Mouse (Mus musculus) limb, embryonic 14.5 days (tissue): ENCODE results near the gene Fam114a2. TPM values are rescaled to one million over a fixed set of nuclear protein-coding genes. Genes with fewer than 3 reads are reported as not detected.

Experiments used
- ATAC-seq: fragments of 200-750 bp; cut with Nextera tagmentation; 2 replicates; pipeline ENCODE4 v1.8.0; 2017; ENCODE audit warnings: low read depth, moderate number of reproducible peaks, moderate TSS enrichment; ENCODE audit not compliant: low FRiP score
- DNase-seq: peaks from one replicate; pipeline ENCODE4 v3.0.0-alpha.2; 2015; ENCODE audit warnings: low spot score
- H3K27ac ChIP-seq: fragments of 300-500 bp; sonication (generic); replicated peaks from 2 replicates; pipeline ENCODE4 v1.5.1; 2014; ENCODE audit warnings: low read depth, mild to moderate bottlenecking, low read length, moderate library complexity, mixed read lengths
- H3K27me3 ChIP-seq: fragments of 300-500 bp; sonication (generic); 2 replicates; pipeline ENCODE4 v1.6.1; 2014; ENCODE audit warnings: low read length, mixed read lengths; ENCODE audit not compliant: control insufficient read depth, insufficient read depth
- H3K36me3 ChIP-seq: fragments of 300-500 bp; sonication (generic); 2 replicates; pipeline ENCODE4 v1.6.1; 2014; ENCODE audit warnings: mild to moderate bottlenecking, low read length, moderate library complexity, mixed read lengths; ENCODE audit not compliant: control insufficient read depth, insufficient read depth
- H3K4me1 ChIP-seq: fragments of 300-500 bp; sonication (generic); 2 replicates; pipeline ENCODE4 v1.6.1; 2014; ENCODE audit warnings: antibody characterized with exemption, low read length, mixed read lengths; ENCODE audit not compliant: control insufficient read depth, insufficient read depth
- H3K4me2 ChIP-seq: fragments of 300-500 bp; sonication (generic); replicated peaks from 2 replicates; pipeline ENCODE4 v1.6.1; 2014; ENCODE audit warnings: low read depth, mild to moderate bottlenecking, low read length, moderate library complexity; ENCODE audit not compliant: severe bottlenecking
- H3K4me3 ChIP-seq: fragments of 300-500 bp; sonication (generic); replicated peaks from 2 replicates; pipeline ENCODE4 v1.5.1; 2014; ENCODE audit warnings: low read length
- H3K9ac ChIP-seq: fragments of 300-500 bp; sonication (generic); 2 replicates; pipeline ENCODE4 v1.6.1; 2014; ENCODE audit warnings: mild to moderate bottlenecking, low read depth, low read length, moderate library complexity; ENCODE audit not compliant: severe bottlenecking
- H3K9me3 ChIP-seq: fragments of 300-500 bp; sonication (generic); 2 replicates; pipeline ENCODE4 v1.6.1; 2016; ENCODE audit warnings: low read length; ENCODE audit not compliant: control insufficient read depth
- POLR2A ChIP-seq: fragments of 200-500 bp; IDR thresholded peaks from 2 replicates; pipeline ENCODE4 v1.8.0; 2012; ENCODE audit warnings: inconsistent platforms, mild to moderate bottlenecking, moderate library complexity, borderline replicate concordance; ENCODE audit not compliant: insufficient read depth, insufficient read length; ENCODE audit errors: extremely low read depth
- WGBS: fragments of 180-500 bp; shearing (Covaris S2); extraction: QIAGEN DNeasy Blood & Tissue Kit; methylation state at CpG from one replicate; pipeline ENCODE4 v1.1.7; 2014; 5-methylcytosine and 5-hydroxymethylcytosine counted together
- polyA plus RNA-seq, 2 experiments: library from polyadenylated mRNA; depleted of rRNA in 1 of 2; stranded (reverse) in 1 of 2; unstranded in 1 of 2; fragments of >200 nt; fragmentation: Nextera tagmentation in 1 of 2; extraction: Ambion mirVana in 1 of 2; gene quantifications; 2 replicates each; pipeline versions ENCODE4 v1.2.1 to v1.2.3; 2012 to 2014

The Fam114a2 gene
- polyA plus RNA-seq, 2 experiments, result 50.7 to 57.3 TPM

GRCm38 (mm10) chr11:57518751-57519148 lies 333 bp upstream of the Fam114a2 start:
- peaks cover 7% of the 10 kb centered on the region; the same call in 1 of the 2 replicates for H3K4me1 ChIP-seq
- ATAC-seq, result peak; percentile 7; the same call in 1 of the 2 replicates

GRCm38 (mm10) chr11:57516946-57517441 lies 1.4 kb downstream of the Fam114a2 start:
- Histone ChIP-seq H3K4me3 (no peak overlapping the region), H3K9me3 (no peaks in the 10 kb centered on the region), H3K9ac (no peak overlapping the region), H3K4me2 (no peak overlapping the region), H3K36me3 (peaks cover 24% of the 10 kb centered on the region), H3K27me3 (no peaks in the 10 kb centered on the region), H3K4me1 (peaks cover 7% of the 10 kb centered on the region; the same call in 1 of the 2 replicates), H3K27ac (no peak overlapping the region)
- no peak for TF ChIP-seq POLR2A
- ATAC-seq (no peak), DNase-seq (no peak)
- WGBS, result 67% methylated on average over 5 of the region's 5 CpGs

More at GRCm38 (mm10) chr11:57518751-57519148, 333 bp upstream of the Fam114a2 start:
- no peak for DNase-seq
- WGBS, result under 1% methylated on average over 16 of the region's 16 CpGs
- Histone ChIP-seq H3K9me3 (no peaks in the 10 kb centered on the region), H3K27ac (peak overlapping the region; percentile 82), H3K4me3 (peak overlapping the region; percentile 89), H3K4me2 (peak overlapping the region; percentile 53), H3K27me3 (no peaks in the 10 kb centered on the region), H3K36me3 (peaks cover 16% of the 10 kb centered on the region), H3K9ac (peak overlapping the region; percentile 84)
- no peak for TF ChIP-seq POLR2A

- TF ChIP-seq POLR2A, result no peak
- Histone ChIP-seq H3K4me2 (no peak overlapping the region), H3K36me3 (peaks cover 34% of the 10 kb centered on the region), H3K9me3 (no peaks in the 10 kb centered on the region), H3K4me1 (peaks cover 7% of the 10 kb centered on the region; the same call in 1 of the 2 replicates), H3K27me3 (no peaks in the 10 kb centered on the region), H3K27ac (no peak overlapping the region), H3K9ac (no peak overlapping the region), H3K4me3 (no peak overlapping the region)
- ATAC-seq, result no peak
- no peak for DNase-seq
- 93% methylated on average over 5 of the region's 5 CpGs for WGBS
Observed at GRCm38 (mm10) chr11:57515218-57515617, 3.2 kb downstream of the Fam114a2 start.

GRCm38 (mm10) chr11:57506899-57507298 lies 11.5 kb downstream of the Fam114a2 start:
- H3K9me3 ChIP-seq, result no peaks in the 10 kb centered on the region
- DNase-seq (no peak), ATAC-seq (no peak)
- H3K36me3 ChIP-seq, result peaks cover 88% of the 10 kb centered on the region
- H3K4me1 ChIP-seq, result no peaks in the 10 kb centered on the region
- 39% methylated on average over 6 of the region's 6 CpGs for WGBS
- no peak overlapping the region for H3K27ac ChIP-seq
- H3K4me3 ChIP-seq, result no peak overlapping the region
- H3K9ac ChIP-seq, result no peak overlapping the region
- no peak for TF ChIP-seq POLR2A
- H3K27me3 ChIP-seq, result no peaks in the 10 kb centered on the region
- H3K4me2 ChIP-seq, result no peak overlapping the region

GRCm38 (mm10) chr11:57503155-57503554 lies 15.3 kb downstream of the Fam114a2 start:
- Histone ChIP-seq H3K9ac (no peak overlapping the region), H3K27ac (no peak overlapping the region), H3K4me2 (no peak overlapping the region), H3K9me3 (no peaks in the 10 kb centered on the region), H3K36me3 (peaks cover 83% of the 10 kb centered on the region), H3K27me3 (no peaks in the 10 kb centered on the region), H3K4me1 (no peaks in the 10 kb centered on the region), H3K4me3 (no peak overlapping the region)
- ATAC-seq (no peak), DNase-seq (no peak)
- WGBS, result 88% methylated on average over 5 of the region's 5 CpGs
- TF ChIP-seq POLR2A, result no peak

GRCm38 (mm10) chr11:57498215-57498614 lies 20.2 kb downstream of the Fam114a2 start:
- H3K4me2 ChIP-seq, result no peak overlapping the region
- ATAC-seq (no peak), DNase-seq (no peak)
- H3K4me1 ChIP-seq, result no peaks in the 10 kb centered on the region
- H3K9me3 ChIP-seq, result no peaks in the 10 kb centered on the region
- H3K27me3 ChIP-seq, result no peaks in the 10 kb centered on the region
- H3K36me3 ChIP-seq, result peaks cover 64% of the 10 kb centered on the region
- H3K4me3 ChIP-seq, result no peak overlapping the region
- WGBS, result 94% methylated on average over 5 of the region's 5 CpGs
- no peak overlapping the region for H3K27ac ChIP-seq
- no peak for TF ChIP-seq POLR2A
- no peak overlapping the region for H3K9ac ChIP-seq
